Mouse (Mus musculus): ENCODE data around the gene Olfr1462. TPM values are rescaled to one million over a fixed set of nuclear protein-coding genes. Genes with fewer than 3 reads are reported as not detected.

Olfr1462 gene
- polyA plus RNA-seq (2011; ENCODE audit: insufficient read depth, insufficient read length, low read depth, missing spikeins) = not detected in 2 replicates

DNA sequence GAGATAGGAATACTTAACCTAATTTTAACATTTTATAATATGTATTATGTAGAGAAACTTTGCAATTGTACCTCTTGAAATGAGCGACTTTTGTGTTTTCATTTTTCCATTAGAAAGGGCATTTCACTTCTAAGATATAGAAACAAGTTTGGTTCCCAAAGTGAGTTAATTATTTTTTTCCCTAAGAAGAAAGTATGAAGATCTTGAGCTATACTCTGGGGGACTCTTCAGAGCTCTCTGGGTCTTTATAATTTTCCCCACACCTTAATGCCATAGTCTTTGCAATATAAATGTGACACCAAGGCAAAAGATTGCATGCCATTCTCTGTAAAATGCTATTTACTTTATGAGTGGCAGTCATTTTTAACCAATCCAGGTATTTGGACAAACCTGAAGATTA, at the start of gene Olfr1462:
Olfr1462 (plus strand) TSS at position 301 of the 400 bp plus-strand sequence.
- TF ChIP-seq POLR2A (IDR thresholded peaks at IDR 0.05; ENCODE audit: insufficient read depth, low read length) = no peak
- no peak for TF ChIP-seq EP300 (IDR thresholded peaks at IDR 0.05; ENCODE audit: insufficient read depth, low read depth, low read length)
- no peak for TF ChIP-seq CTCF (IDR thresholded peaks at IDR 0.05; ENCODE audit: low read depth, low read length)
- Histone ChIP-seq H3K4me3 (ENCODE audit: low read depth, low read length) (no peak within 1 kb of the TSS), H3K36me3 (ENCODE audit: control insufficient read depth, insufficient read depth, low read length, poor library complexity, severe bottlenecking) (no peaks in the 10 kb centered on the region), H3K9me3 (replicated peaks; ENCODE audit: control insufficient read depth, insufficient read depth, low read length, poor library complexity, severe bottlenecking) (no peaks in the 10 kb centered on the region), H3K4me1 (ENCODE audit: control insufficient read depth, insufficient read depth, low read length) (no peaks in the 10 kb centered on the region), H3K27me3 (ENCODE audit: control insufficient read depth, insufficient read depth, low read length, poor library complexity, severe bottlenecking) (no peaks in the 10 kb centered on the region), H3K9ac (ENCODE audit: low read depth, poor library complexity, severe bottlenecking) (no peak within 1 kb of the TSS), H3K27ac (ENCODE audit: insufficient read depth, low read length) (no peak within 1 kb of the TSS)

- Histone ChIP-seq H3K4me3 (ENCODE audit: low read depth, low read length) (no peak within 1 kb of the TSS), H3K27me3 (ENCODE audit: control insufficient read depth, insufficient read depth, low read length, poor library complexity, severe bottlenecking) (no peaks in the 10 kb centered on the region), H3K9ac (ENCODE audit: low read depth, poor library complexity, severe bottlenecking) (no peak within 1 kb of the TSS), H3K4me1 (ENCODE audit: control insufficient read depth, insufficient read depth, low read length) (no peaks in the 10 kb centered on the region), H3K36me3 (ENCODE audit: control insufficient read depth, insufficient read depth, low read length, poor library complexity, severe bottlenecking) (no peaks in the 10 kb centered on the region), H3K27ac (ENCODE audit: insufficient read depth, low read length) (no peak within 1 kb of the TSS), H3K9me3 (replicated peaks; ENCODE audit: control insufficient read depth, insufficient read depth, low read length, poor library complexity, severe bottlenecking) (no peaks in the 10 kb centered on the region)
- TF ChIP-seq CTCF (IDR thresholded peaks at IDR 0.05; ENCODE audit: low read depth, low read length) (no peak), POLR2A (IDR thresholded peaks at IDR 0.05; ENCODE audit: insufficient read depth, low read length) (no peak), EP300 (IDR thresholded peaks at IDR 0.05; ENCODE audit: insufficient read depth, low read depth, low read length) (no peak)
These were observed 36.1 kb upstream of the Olfr1462 start, which contains the start of gene Olfr1459 for GRCm38 (mm10) chr19:13149449-13149848. TSS of gene Olfr1459 (minus strand) at chr19:13149549.

DNA sequence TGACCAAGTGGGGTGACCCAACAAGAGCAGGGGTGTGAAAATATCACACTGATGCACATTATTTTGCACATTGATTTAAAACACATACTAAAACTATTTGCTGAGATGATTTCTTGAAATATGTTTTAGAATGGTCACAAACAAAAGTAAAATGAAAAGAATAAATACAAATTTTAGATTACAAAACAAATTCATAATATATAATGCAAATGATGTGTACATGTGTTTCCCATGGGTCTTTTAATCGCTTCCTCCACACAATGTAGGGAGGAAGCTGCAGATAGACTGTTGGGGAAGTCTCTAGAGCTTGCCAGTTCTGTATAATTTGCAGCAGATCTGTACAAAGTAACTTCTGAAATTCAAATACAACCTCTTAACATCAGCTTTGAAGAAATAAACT, 22.8 kb upstream of the Olfr1462 start, which contains the start of gene Olfr1461:
Olfr1461 (plus strand) TSS at position 301 of the 400 bp plus-strand sequence.
- TF ChIP-seq EP300 (IDR thresholded peaks at IDR 0.05; ENCODE audit: insufficient read depth, low read depth, low read length) (no peak), CTCF (IDR thresholded peaks at IDR 0.05; ENCODE audit: low read depth, low read length) (no peak), POLR2A (IDR thresholded peaks at IDR 0.05; ENCODE audit: insufficient read depth, low read length) (no peak)
- H3K4me1 ChIP-seq (ENCODE audit: control insufficient read depth, insufficient read depth, low read length) = no peaks in the 10 kb centered on the region
- H3K36me3 ChIP-seq (ENCODE audit: control insufficient read depth, insufficient read depth, low read length, poor library complexity, severe bottlenecking) = no peaks in the 10 kb centered on the region
- no peaks in the 10 kb centered on the region for H3K9me3 ChIP-seq (replicated peaks; ENCODE audit: control insufficient read depth, insufficient read depth, low read length, poor library complexity, severe bottlenecking)
- no peak within 1 kb of the TSS for H3K4me3 ChIP-seq (ENCODE audit: low read depth, low read length)
- no peak within 1 kb of the TSS for H3K9ac ChIP-seq (ENCODE audit: low read depth, poor library complexity, severe bottlenecking)
- no peak within 1 kb of the TSS for H3K27ac ChIP-seq (ENCODE audit: insufficient read depth, low read length)
- no peaks in the 10 kb centered on the region for H3K27me3 ChIP-seq (ENCODE audit: control insufficient read depth, insufficient read depth, low read length, poor library complexity, severe bottlenecking)

- TF ChIP-seq CTCF (IDR thresholded peaks at IDR 0.05; ENCODE audit: low read depth, low read length) (no peak), EP300 (IDR thresholded peaks at IDR 0.05; ENCODE audit: insufficient read depth, low read depth, low read length) (no peak), POLR2A (IDR thresholded peaks at IDR 0.05; ENCODE audit: insufficient read depth, low read length) (no peak)
These were observed 36.1 kb downstream of the Olfr1462 start for GRCm38 (mm10) chr19:13221666-13222065.

DNA sequence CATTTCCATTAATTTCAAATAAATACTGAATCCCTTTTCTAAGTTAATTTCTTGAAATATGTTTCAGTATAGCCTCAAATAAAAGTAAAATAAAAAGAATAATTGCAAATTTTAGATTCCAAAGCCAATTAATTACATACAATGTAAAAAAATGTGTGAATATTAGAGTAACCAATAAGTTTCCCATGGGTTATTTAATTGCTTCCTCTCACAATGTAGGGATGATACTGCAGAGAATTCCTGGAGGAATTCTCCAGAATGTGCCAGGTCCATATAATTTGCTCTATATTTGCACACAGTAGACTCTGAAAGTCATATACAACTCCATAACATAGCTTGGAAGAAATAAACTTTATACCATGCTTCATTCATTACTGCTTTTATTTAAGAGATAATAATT, 45.5 kb downstream of the Olfr1462 start, which contains the start of gene Olfr1463:
Olfr1463 (plus strand) TSS at position 301 of the 400 bp plus-strand sequence.
- Histone ChIP-seq H3K9me3 (replicated peaks; ENCODE audit: control insufficient read depth, insufficient read depth, low read length, poor library complexity, severe bottlenecking) (no peaks in the 10 kb centered on the region), H3K4me1 (ENCODE audit: control insufficient read depth, insufficient read depth, low read length) (no peaks in the 10 kb centered on the region), H3K4me3 (ENCODE audit: low read depth, low read length) (no peak within 1 kb of the TSS), H3K9ac (ENCODE audit: low read depth, poor library complexity, severe bottlenecking) (no peak within 1 kb of the TSS), H3K36me3 (ENCODE audit: control insufficient read depth, insufficient read depth, low read length, poor library complexity, severe bottlenecking) (no peaks in the 10 kb centered on the region), H3K27ac (ENCODE audit: insufficient read depth, low read length) (no peak within 1 kb of the TSS), H3K27me3 (ENCODE audit: control insufficient read depth, insufficient read depth, low read length, poor library complexity, severe bottlenecking) (no peaks in the 10 kb centered on the region)
- no peak for TF ChIP-seq EP300 (IDR thresholded peaks at IDR 0.05; ENCODE audit: insufficient read depth, low read depth, low read length)
- no peak for TF ChIP-seq POLR2A (IDR thresholded peaks at IDR 0.05; ENCODE audit: insufficient read depth, low read length)
- no peak for TF ChIP-seq CTCF (IDR thresholded peaks at IDR 0.05; ENCODE audit: low read depth, low read length)

More at GRCm38 (mm10) chr19:13221666-13222065, 36.1 kb downstream of the Olfr1462 start:
- Histone ChIP-seq H3K36me3 (ENCODE audit: control insufficient read depth, insufficient read depth, low read length, poor library complexity, severe bottlenecking) (no peaks in the 10 kb centered on the region), H3K4me1 (ENCODE audit: control insufficient read depth, insufficient read depth, low read length) (no peaks in the 10 kb centered on the region), H3K4me3 (ENCODE audit: low read depth, low read length) (no peak overlapping the region), H3K27me3 (ENCODE audit: control insufficient read depth, insufficient read depth, low read length, poor library complexity, severe bottlenecking) (no peaks in the 10 kb centered on the region), H3K9ac (ENCODE audit: low read depth, poor library complexity, severe bottlenecking) (no peak overlapping the region), H3K27ac (ENCODE audit: insufficient read depth, low read length) (no peak overlapping the region), H3K9me3 (replicated peaks; ENCODE audit: control insufficient read depth, insufficient read depth, low read length, poor library complexity, severe bottlenecking) (no peaks in the 10 kb centered on the region)

Other genes starting within 250 kb of the Olfr1462 start
- gene Olfr1450, start 235.5 kb upstream of the Olfr1462 start, polyA plus RNA-seq (2011; ENCODE audit: insufficient read depth, insufficient read length, low read depth, missing spikeins) = not detected in 2 replicates
- gene Olfr1451, start 190.7 kb upstream of the Olfr1462 start, polyA plus RNA-seq (2011; ENCODE audit: insufficient read depth, insufficient read length, low read depth, missing spikeins) = not detected in 2 replicates
- not detected in 2 replicates for gene Olfr1453, start 157.4 kb upstream of the Olfr1462 start, polyA plus RNA-seq (2011; ENCODE audit: insufficient read depth, insufficient read length, low read depth, missing spikeins)
- gene Olfr1454, start 125.1 kb upstream of the Olfr1462 start, polyA plus RNA-seq (2011; ENCODE audit: insufficient read depth, insufficient read length, low read depth, missing spikeins) = not detected in 2 replicates
- not detected in 2 replicates for gene Olfr1457, start 87.8 kb upstream of the Olfr1462 start, polyA plus RNA-seq (2011; ENCODE audit: insufficient read depth, insufficient read length, low read depth, missing spikeins)
- gene Olfr1458, start 79.0 kb upstream of the Olfr1462 start, polyA plus RNA-seq (2011; ENCODE audit: insufficient read depth, insufficient read length, low read depth, missing spikeins) = not detected in 2 replicates
- gene Olfr1459, start 36.2 kb upstream of the Olfr1462 start, polyA plus RNA-seq (2011; ENCODE audit: insufficient read depth, insufficient read length, low read depth, missing spikeins) = 0.09 and 0.12 TPM in 2 replicates
- gene Olfr1461, start 22.7 kb upstream of the Olfr1462 start, polyA plus RNA-seq (2011; ENCODE audit: insufficient read depth, insufficient read length, low read depth, missing spikeins) = not detected in 2 replicates
- gene Olfr1463, start 45.6 kb downstream of the Olfr1462 start, polyA plus RNA-seq (2011; ENCODE audit: insufficient read depth, insufficient read length, low read depth, missing spikeins) = not detected in 2 replicates
- not detected in 2 replicates for gene Olfr1465, start 129.8 kb downstream of the Olfr1462 start, polyA plus RNA-seq (2011; ENCODE audit: insufficient read depth, insufficient read length, low read depth, missing spikeins)
- gene Olfr1466, start 153.1 kb downstream of the Olfr1462 start, polyA plus RNA-seq (2011; ENCODE audit: insufficient read depth, insufficient read length, low read depth, missing spikeins) = not detected in 2 replicates
- not detected in 2 replicates for gene Olfr1467, start 176.5 kb downstream of the Olfr1462 start, polyA plus RNA-seq (2011; ENCODE audit: insufficient read depth, insufficient read length, low read depth, missing spikeins)
- not detected in 2 replicates for gene Olfr1469, start 222.1 kb downstream of the Olfr1462 start, polyA plus RNA-seq (2011; ENCODE audit: insufficient read depth, insufficient read length, low read depth, missing spikeins)

All from ES-Bruce4 (cell line).